Mouse (Mus musculus) heart, postnatal 10 days (tissue): ENCODE measurements at regions not wholly inside any gene's neighbourhood (a gene's known extent, or its start where the extent isn't known, plus 50 kb on each side); places are given as distances from the start of the nearest gene placed in this dataset.

Experiments
- DNase-seq, 2 experiments: peaks; one replicate each; pipeline ENCODE4 v3.0.0; 2021
- intact Hi-C: fragments of 180-260 bp; cut with DNase I; formaldehyde crosslinking; loops from one replicate; pipeline ENCODE4 v1.15.1; 2025

GRCm38 (mm10) chrX:45340661-45341060, 250.0 kb downstream of the Prr32 start:
- intact Hi-C loops, result no loop called here
- DNase-seq, result peak in 1 of 2 experiments; percentile 3
